Mouse (Mus musculus) liver, embryonic 14.5 days (tissue): Measurements from ENCODE around the gene Sspn. TPM values are rescaled to one million over a fixed set of nuclear protein-coding genes. Genes with fewer than 3 reads are reported as not detected.

Experiments
- ATAC-seq: fragments of 200-750 bp; cut with Nextera tagmentation; 2 replicates; pipeline ENCODE4 v1.8.0; 2017; ENCODE audit warnings: moderate number of reproducible peaks, mild to moderate bottlenecking, moderate library complexity; ENCODE audit not compliant: insufficient read depth
- DNase-seq, 3 experiments: peaks; one replicate each; pipeline ENCODE4 v3.0.0-alpha.2; 2012 to 2013; ENCODE audit warnings: low read depth in 3 of 3, low spot score in 3 of 3
- H3K27ac ChIP-seq: fragments of 300-500 bp; sonication (generic); 2 replicates; pipeline ENCODE4 v1.5.1; 2014; ENCODE audit warnings: moderate library complexity, mild to moderate bottlenecking, control low read depth, inconsistent platforms
- H3K27me3 ChIP-seq: fragments of 300-500 bp; sonication (generic); 2 replicates; pipeline ENCODE4 v1.6.1; 2014; ENCODE audit warnings: mild to moderate bottlenecking, low read length, moderate library complexity; ENCODE audit not compliant: control insufficient read depth, insufficient read depth
- H3K36me3 ChIP-seq: fragments of 300-500 bp; sonication (generic); replicated peaks from 2 replicates; pipeline ENCODE4 v1.6.1; 2014; ENCODE audit warnings: low read depth; ENCODE audit not compliant: control insufficient read depth, insufficient read depth
- H3K4me1 ChIP-seq, 2 experiments: fragments of 200-500 bp in 1 of 2; fragments of 300-500 bp in 1 of 2; sonication (generic) in 1 of 2; replicated peaks; 2 replicates each; pipeline ENCODE4 v1.6.1; 2012 to 2014; ENCODE audit warnings: antibody characterized with exemption in 1 of 2, inconsistent platforms in 1 of 2, low read length in 1 of 2; ENCODE audit not compliant: control insufficient read depth in 2 of 2, insufficient read depth in 2 of 2
- H3K4me2 ChIP-seq: fragments of 300-500 bp; sonication (generic); 2 replicates; pipeline ENCODE4 v1.6.1; 2014; ENCODE audit warnings: low read depth, mild to moderate bottlenecking, control low read depth, moderate library complexity
- H3K4me3 ChIP-seq, 2 experiments: fragments of 200-500 bp in 1 of 2; fragments of 300-500 bp in 1 of 2; sonication (generic) in 1 of 2; 2 replicates each; pipeline ENCODE4 v1.5.1; 2012 to 2014; ENCODE audit warnings: low read depth in 2 of 2, low read length in 2 of 2, mild to moderate bottlenecking in 2 of 2, control low read depth in 1 of 2, inconsistent platforms in 1 of 2, moderate library complexity in 1 of 2; ENCODE audit not compliant: insufficient read depth in 1 of 2
- H3K9ac ChIP-seq: fragments of 300-500 bp; sonication (generic); replicated peaks from 2 replicates; pipeline ENCODE4 v1.6.1; 2014; ENCODE audit warnings: mild to moderate bottlenecking, control low read depth, moderate library complexity
- H3K9me3 ChIP-seq: fragments of 300-500 bp; sonication (generic); 2 replicates; pipeline ENCODE4 v1.6.1; 2016; ENCODE audit warnings: low read length, mixed read lengths; ENCODE audit not compliant: control insufficient read depth
- CTCF ChIP-seq: IDR thresholded peaks from 2 replicates; pipeline ENCODE4 v1.5.1; 2016; ENCODE audit warnings: antibody characterized with exemption, low read depth, control low read depth
- EP300 ChIP-seq: IDR thresholded peaks from 2 replicates; pipeline ENCODE4 v1.6.1; 2016; ENCODE audit warnings: antibody characterized with exemption, low read depth
- WGBS: fragments of 180-500 bp; shearing (Covaris S2); extraction: QIAGEN DNeasy Blood & Tissue Kit; methylation state at CpG from one replicate; pipeline ENCODE4 v1.1.7; 2014; ENCODE audit not compliant: insufficient replicate concordance; 5-methylcytosine and 5-hydroxymethylcytosine counted together
- polyA plus RNA-seq, 2 experiments: library from polyadenylated mRNA; depleted of rRNA in 1 of 2; stranded (reverse) in 1 of 2; unstranded in 1 of 2; fragments of >200 nt; fragmentation: Nextera tagmentation in 1 of 2; extraction: Ambion mirVana in 1 of 2; gene quantifications; 2 replicates each; pipeline versions ENCODE4 v1.2.1 to v1.2.3; 2012 to 2014

The Sspn gene
- polyA plus RNA-seq, 2 experiments = 0.17 to 0.32 TPM

- Histone ChIP-seq H3K27me3 (no peaks in the 10 kb centered on the region), H3K4me1 (no peaks in the 10 kb centered on the region), H3K9me3 (no peaks in the 10 kb centered on the region), H3K4me3 (no peak overlapping the region), H3K36me3 (no peaks in the 10 kb centered on the region), H3K27ac (no peak overlapping the region), H3K4me2 (no peak overlapping the region), H3K9ac (no peak overlapping the region)
- DNase-seq (no peak), ATAC-seq (no peak)
- TF ChIP-seq EP300 (no peak), CTCF (no peak)
- 42% methylated on average over 3 of the region's 3 CpGs for WGBS
These were observed 21.2 kb downstream of the Sspn start for GRCm38 (mm10) chr6:145952594-145952993.

GRCm38 (mm10) chr6:145953121-145953896 lies 21.9 kb downstream of the Sspn start:
- no peak overlapping the region for H3K4me3 ChIP-seq
- ATAC-seq = no peak
- WGBS = 69% methylated on average over 13 of the region's 13 CpGs
- no peak for TF ChIP-seq CTCF
- TF ChIP-seq EP300 = no peak
- H3K27ac ChIP-seq = no peak overlapping the region
- no peaks in the 10 kb centered on the region for H3K27me3 ChIP-seq
- no peak for DNase-seq
- no peaks in the 10 kb centered on the region for H3K9me3 ChIP-seq
- H3K36me3 ChIP-seq = no peaks in the 10 kb centered on the region
- H3K4me1 ChIP-seq = no peaks in the 10 kb centered on the region
- no peak overlapping the region for H3K4me2 ChIP-seq
- no peak overlapping the region for H3K9ac ChIP-seq

GRCm38 (mm10) chr6:145957427-145957965 lies 26.1 kb downstream of the Sspn start:
- no peaks in the 10 kb centered on the region for H3K36me3 ChIP-seq
- H3K27ac ChIP-seq = no peak overlapping the region
- H3K27me3 ChIP-seq = no peaks in the 10 kb centered on the region
- H3K4me2 ChIP-seq = no peak overlapping the region
- no peak overlapping the region for H3K9ac ChIP-seq
- H3K4me1 ChIP-seq = no peaks in the 10 kb centered on the region
- H3K4me3 ChIP-seq = no peak overlapping the region
- H3K9me3 ChIP-seq = no peaks in the 10 kb centered on the region
- no peak for TF ChIP-seq EP300
- TF ChIP-seq CTCF = no peak
- no peak for ATAC-seq
- 53% methylated on average over 6 of the region's 6 CpGs for WGBS
- DNase-seq = no peak

- Histone ChIP-seq H3K4me3 (no peak overlapping the region), H3K36me3 (no peaks in the 10 kb centered on the region), H3K9me3 (no peaks in the 10 kb centered on the region), H3K9ac (no peak overlapping the region), H3K4me2 (no peak overlapping the region), H3K27ac (no peak overlapping the region), H3K27me3 (no peaks in the 10 kb centered on the region), H3K4me1 (no peaks in the 10 kb centered on the region)
- TF ChIP-seq CTCF (no peak), EP300 (no peak)
- no peak for DNase-seq
- WGBS = 47% methylated on average over 5 of the region's 5 CpGs
- no peak for ATAC-seq
These were observed 26.6 kb downstream of the Sspn start for GRCm38 (mm10) chr6:145958070-145958469.

- Histone ChIP-seq H3K4me1 (no peaks in the 10 kb centered on the region), H3K4me3 (no peak overlapping the region), H3K4me2 (no peak overlapping the region), H3K27me3 (no peaks in the 10 kb centered on the region), H3K27ac (no peak overlapping the region), H3K36me3 (no peaks in the 10 kb centered on the region), H3K9ac (no peak overlapping the region), H3K9me3 (no peaks in the 10 kb centered on the region)
- DNase-seq (no peak), ATAC-seq (no peak)
- WGBS = 65% methylated on average over 8 of the region's 8 CpGs
- no peak for TF ChIP-seq EP300
- no peak for TF ChIP-seq CTCF
These were observed 29.6 kb downstream of the Sspn start for GRCm38 (mm10) chr6:145961047-145961446.
